ENCODE assay signal across 22 mouse cellular contexts in genomic region chr1:184378665-184379064, GRCm38 (mm10).
DNase-seq lines count a peak whose midpoint lies in the region; ATAC-seq and TF ChIP-seq lines count a peak whose summit lies in the region.
"Had no signal": no experiment of that assay in that cellular context is flagged by ENCODE, and none has a peak within 500 bp of the region (broad histone marks: within the 10 kb centered on the region; RNA-seq: fewer than 3 reads in every experiment).

No protein-coding gene starts in this region.

- peak; percentile 37 for TF ChIP-seq CTCF in layer of hippocampus, adult 2 months (conservative IDR thresholded peaks at IDR 0.05)
- TF ChIP-seq CTCF in left cerebral cortex, adult 2 months (IDR thresholded peaks at IDR 0.05) = no peak; the same call in 1 of the 2 replicates

- H3K27ac ChIP-seq in layer of hippocampus, adult 2 months = no peak overlapping the region
- H3K27ac ChIP-seq in left cerebral cortex, adult 2 months = no peak overlapping the region
- H3K27ac ChIP-seq: heart, embryonic 15.5 days; hindbrain, embryonic 13.5 days; limb, embryonic 15.5 days; liver, embryonic 15.5 days; midbrain, embryonic 12.5 days had no signal

- DNase-seq in layer of hippocampus, adult 2 months (ENCODE audit: low spot score in 2 of 2) = no peak
- no peak for DNase-seq in layer of hippocampus, postnatal 10 days (ENCODE audit: low spot score in 2 of 2)
- peak; percentile 17 for DNase-seq in thymus, postnatal 14 days
- DNase-seq in thymus, adult 18-20 months = no peak
- no peak for DNase-seq in left cerebral cortex, adult 2 months (ENCODE audit: extremely low spot score in 1 of 2, low spot score in 2 of 2)
- DNase-seq: adrenal gland, postnatal 10 days; cerebellum, adult 9-10 months; forebrain, postnatal 0 days; gastrocnemius, postnatal 25 days; heart, postnatal 36 days; kidney, adult 2 months; kidney, postnatal 14 days; layer of hippocampus, postnatal 36 days; thymus, postnatal 36 days had no signal

- ATAC-seq in common myeloid progenitor, adult 5-6 weeks (replicated peaks; ENCODE audit: low read depth, poor library complexity, severe bottlenecking) = 0 out of 2 replicates have a peak, but pooled peaks have one; percentile 15
- ATAC-seq in erythroblast, adult 5-6 weeks (replicated peaks; ENCODE audit: low FRiP score, poor library complexity, severe bottlenecking) = no peak
- ATAC-seq: forebrain, postnatal 0 days; lung, postnatal 0 days had no signal

- H3K4me3 ChIP-seq in layer of hippocampus, adult 2 months = no peak overlapping the region
- no peak overlapping the region for H3K4me3 ChIP-seq in left cerebral cortex, adult 2 months
- H3K4me3 ChIP-seq: heart, embryonic 15.5 days; hindbrain, embryonic 13.5 days; limb, embryonic 15.5 days; liver, embryonic 15.5 days; midbrain, embryonic 12.5 days had no signal

- intact Hi-C loops in left cerebral cortex, adult 2 months (cut with DNase I) = no loop called here
